Mouse (Mus musculus) monocyte, adult 5-6 weeks (primary cell): ENCODE data around the gene Rpl7a. TPM values are rescaled to one million over a fixed set of nuclear protein-coding genes. Genes with fewer than 3 reads are reported as not detected.
"Not testable (repeated sequence)": the region's sequence is repeated elsewhere in the genome, so short reads cannot be mapped to it uniquely, and the experiment has no call there.

ENCODE experiments used
- ATAC-seq: fragments of 153-309, 156-312 bp; replicated peaks from 2 replicates; pipeline ENCODE4 v1.8.0; 2017; ENCODE audit warnings: mild to moderate bottlenecking; ENCODE audit not compliant: low TSS enrichment, insufficient number of reproducible peaks, severe bottlenecking, poor library complexity, low FRiP score
- total RNA-seq: library from RNA; stranded (forward); fragments of 200-1000, 200-491, 200-594 nt; gene quantifications from 3 replicates; pipeline ENCODE4 v1.2.3, GENCODE M21; 2017

Gene Rpl7a
- 929 to 1,174 TPM (median 1,019 TPM) in 3 replicates for total RNA-seq

DNA sequence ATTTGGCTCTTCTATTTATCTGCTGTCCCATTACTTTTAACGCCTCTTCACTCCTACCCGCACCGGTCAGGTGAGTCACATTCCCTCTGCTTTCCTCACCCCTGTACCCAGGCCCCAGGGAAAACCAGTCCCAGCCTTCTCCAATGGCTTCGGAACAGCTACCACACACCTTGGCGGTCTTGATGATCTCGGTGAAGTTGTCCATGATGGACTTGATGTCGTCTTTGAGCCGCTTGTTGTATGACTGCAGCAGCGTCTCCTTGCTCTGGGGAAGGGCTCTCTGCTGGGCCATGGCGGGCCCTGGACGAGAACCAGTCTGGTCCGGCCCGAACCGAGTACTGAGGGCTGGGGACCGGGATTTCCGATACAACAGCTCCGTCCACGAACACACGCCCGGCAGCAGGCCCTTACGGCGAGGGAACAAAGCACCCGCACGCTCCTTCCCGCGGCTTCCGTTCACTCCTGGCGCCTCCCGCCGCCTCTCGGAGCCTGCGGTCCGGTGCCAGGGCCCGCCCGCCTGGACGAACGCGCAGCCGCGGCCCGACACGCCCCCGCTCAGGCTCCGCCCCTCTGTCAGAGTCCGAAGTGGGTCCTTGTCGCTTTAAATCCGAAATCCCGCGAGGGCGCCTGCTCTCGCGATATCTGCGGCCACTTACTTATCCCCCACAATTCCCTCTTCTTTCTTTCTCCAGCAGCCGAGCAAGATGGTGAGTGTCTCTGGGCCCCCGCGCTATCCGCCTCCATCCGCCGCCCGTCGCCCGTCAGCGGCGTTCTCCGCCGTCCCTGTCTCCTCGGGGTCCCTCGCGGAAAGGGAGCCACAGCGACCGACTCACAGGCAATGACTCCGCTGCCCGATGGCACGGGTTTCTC lies at the start of gene Rpl7a, which contains the start of gene Med22:
Gene Rpl7a (plus strand): TSS at position 641 of the 870 bp plus-strand sequence.
Gene Med22 (minus strand): TSS at position 554 of the 870 bp plus-strand sequence.
- peak; percentile 80 for ATAC-seq

DNA sequence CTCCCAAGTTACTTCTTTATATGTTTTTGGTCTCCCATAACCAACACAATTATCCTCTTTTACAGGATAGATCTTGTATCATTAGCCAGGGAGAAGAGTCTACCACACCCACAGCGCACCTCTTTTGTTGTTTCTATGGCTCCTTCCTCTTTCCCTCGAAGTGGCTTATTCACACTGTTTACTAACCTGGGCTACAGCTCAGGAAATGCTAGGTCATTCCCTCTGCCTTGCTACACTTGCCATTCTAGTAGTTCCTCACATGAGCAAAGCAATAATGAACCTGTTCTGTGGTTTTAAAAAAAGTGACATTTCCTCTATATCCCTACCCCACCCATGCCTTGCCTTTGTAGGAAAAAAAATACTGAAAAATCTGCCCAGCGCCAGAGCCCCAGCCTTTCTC lies 47.7 kb upstream of the Rpl7a start:
- ATAC-seq, result no peak

DNA sequence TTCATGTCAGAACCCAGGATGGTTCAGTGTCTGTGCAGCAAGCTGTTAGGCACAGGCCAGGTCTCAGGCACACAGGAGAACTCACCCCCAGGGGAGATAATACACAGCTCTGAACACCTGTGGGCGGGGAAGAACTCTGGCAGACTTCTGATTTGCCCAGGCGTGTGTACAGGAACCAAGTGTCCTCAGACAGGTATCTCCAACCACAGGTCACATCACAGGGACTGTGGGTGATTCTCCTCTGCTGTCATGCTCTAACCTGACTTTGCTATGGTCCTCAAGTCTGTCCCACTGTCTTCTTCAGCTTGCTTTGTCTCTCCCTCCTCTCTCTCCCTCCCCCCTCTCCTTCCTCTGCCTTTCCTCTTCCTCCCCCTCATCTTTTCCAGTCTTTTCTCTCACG lies 45.7 kb upstream of the Rpl7a start, which contains the start of gene Abo:
Gene Abo (minus strand): TSS at position 101 of the 400 bp plus-strand sequence.
- no peak for ATAC-seq

- no peak for ATAC-seq
These were observed 39.9 kb upstream of the Rpl7a start for GRCm38 (mm10) chr2:26870666-26871065.

GRCm38 (mm10) chr2:26878571-26878970 lies 32.0 kb upstream of the Rpl7a start:
- ATAC-seq, result no peak

GRCm38 (mm10) chr2:26885541-26885940 lies 25.0 kb upstream of the Rpl7a start:
- ATAC-seq, result not testable (repeated sequence)

DNA sequence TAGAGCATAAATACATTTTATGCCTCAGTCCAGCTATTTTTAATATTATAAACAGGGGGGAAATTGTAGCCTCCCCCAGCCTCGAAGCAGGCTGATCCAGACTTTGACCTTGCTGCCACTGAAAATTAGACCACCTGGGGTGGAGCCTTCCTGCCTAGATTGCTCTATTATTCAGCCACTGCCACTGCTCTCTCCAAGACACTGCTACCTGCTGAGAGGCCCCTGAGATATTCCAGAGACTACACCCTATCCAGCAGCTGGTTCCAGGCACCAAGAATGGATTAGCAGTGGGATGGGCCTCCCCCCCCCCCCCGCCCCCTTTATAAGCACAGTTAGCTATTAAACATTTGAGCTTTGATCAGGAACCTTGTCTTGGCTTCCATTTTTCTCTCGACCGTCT lies 24.4 kb upstream of the Rpl7a start:
- ATAC-seq, result not testable (repeated sequence)

DNA sequence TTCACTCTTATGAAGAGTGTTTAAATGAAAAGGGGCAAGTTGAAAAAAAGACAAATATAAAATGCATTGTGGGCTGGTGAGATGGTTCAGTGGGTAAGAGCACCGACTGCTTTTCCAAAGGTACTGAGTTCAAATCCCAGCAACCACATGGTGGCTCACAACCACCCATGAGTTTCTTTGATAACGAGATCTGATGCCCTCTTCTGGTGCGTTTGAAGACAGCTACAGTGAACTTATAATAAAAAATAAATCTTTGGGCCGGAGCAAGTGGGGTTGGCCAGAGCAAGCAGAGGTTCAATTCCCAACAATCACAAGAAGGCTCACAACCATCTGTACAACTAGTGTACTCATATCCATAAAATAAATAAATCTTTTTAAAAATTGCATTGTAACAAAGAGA lies 14.7 kb upstream of the Rpl7a start:
- ATAC-seq, result no peak

GRCm38 (mm10) chr2:26900731-26901130 lies 9.8 kb upstream of the Rpl7a start:
- ATAC-seq, result no peak

DNA sequence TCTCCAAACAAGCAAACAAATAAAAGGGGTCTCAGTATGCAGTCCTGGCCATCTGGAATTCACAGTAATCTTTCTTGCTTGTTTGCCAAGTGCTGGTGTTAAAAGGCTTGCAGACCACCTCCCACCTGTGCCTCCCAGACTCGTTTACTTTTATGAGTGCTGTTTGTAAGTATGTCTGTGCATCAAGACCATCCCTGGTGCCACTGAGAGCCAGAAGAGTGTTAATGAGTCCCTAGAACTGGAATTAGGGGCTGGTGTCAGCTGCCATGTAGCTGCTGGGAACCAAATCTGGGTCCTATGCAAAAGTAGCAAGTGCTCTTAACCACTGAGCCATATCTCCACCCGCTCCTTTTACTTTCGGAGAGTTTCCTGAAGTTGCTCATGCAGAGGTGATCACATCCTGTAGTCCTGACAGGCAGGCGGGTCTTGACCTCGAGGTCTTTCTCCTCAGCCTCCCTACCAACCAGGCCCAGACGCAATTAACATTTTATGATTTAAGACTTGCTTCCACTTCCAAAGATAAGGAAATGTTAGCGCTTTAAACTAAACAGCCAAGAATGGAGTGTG lies 8.6 kb upstream of the Rpl7a start:
- ATAC-seq, result no peak

DNA sequence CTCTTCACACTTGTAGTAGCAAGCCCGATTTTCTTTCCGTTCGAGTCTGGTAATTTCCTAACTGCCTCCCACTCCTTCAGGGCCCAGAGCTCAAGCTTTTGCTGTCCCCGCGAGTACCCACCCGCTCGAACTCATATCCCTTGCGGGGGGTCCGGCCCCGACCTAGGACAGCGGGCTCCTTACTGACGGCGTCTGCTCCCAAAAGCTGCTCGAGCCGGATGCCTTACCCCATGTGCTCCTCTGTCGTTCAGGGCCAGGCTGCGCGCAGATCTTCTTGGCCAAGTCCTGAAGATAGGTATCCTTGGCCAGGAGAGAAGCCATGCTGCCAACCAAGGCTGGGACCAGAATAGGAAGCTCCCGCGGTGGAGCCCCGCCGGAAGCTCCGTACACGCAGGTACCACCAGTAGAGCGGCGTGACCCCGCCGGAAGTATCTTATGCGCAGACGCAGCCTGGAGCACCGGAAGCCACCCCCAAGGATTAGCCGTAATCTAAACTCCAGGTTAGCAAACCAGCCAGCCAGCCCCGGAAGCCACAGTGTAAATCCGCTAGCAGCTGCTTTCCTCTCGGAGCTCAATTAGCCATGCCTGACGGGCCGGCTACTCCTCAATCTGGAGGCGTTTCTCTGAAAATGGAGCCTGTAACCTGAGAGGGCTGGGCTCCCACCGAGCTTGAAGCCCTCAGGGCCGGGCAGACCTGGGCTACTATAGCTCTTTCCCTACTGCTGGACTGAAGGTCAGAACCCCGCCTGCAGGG lies 7.9 kb upstream of the Rpl7a start, which contains the start of gene Surf6:
Gene Surf6 (minus strand): TSS at position 413 of the 754 bp plus-strand sequence.
- ATAC-seq, result peak; percentile 92

- no peak for ATAC-seq
These were observed 7.3 kb upstream of the Rpl7a start for GRCm38 (mm10) chr2:26903311-26903710.

GRCm38 (mm10) chr2:26905936-26906335 lies 4.6 kb upstream of the Rpl7a start:
- no peak for ATAC-seq

- ATAC-seq, result no peak
These were observed 4.1 kb upstream of the Rpl7a start for GRCm38 (mm10) chr2:26906431-26906830.

DNA sequence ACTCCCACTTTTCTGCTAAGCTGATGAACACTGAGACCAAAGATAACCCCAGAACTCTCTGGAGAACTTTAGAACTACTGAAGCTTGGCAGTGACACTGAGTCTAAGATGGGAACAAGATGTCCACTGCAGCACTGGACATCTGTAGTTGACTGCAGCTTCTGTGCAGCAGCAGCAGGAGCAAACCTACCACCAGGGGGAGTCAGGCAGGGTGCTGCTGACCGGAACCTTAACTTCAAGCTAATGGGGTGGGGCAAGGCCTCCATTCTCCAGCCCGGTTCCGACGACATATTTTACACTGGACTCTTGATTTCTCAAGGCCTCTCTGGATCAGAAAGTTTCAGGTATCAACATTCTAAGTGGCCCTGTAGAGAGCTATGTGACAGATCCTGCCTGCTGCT lies 3.5 kb upstream of the Rpl7a start:
- no peak for ATAC-seq

GRCm38 (mm10) chr2:26908710-26909386 lies 1.7 kb upstream of the Rpl7a start:
- ATAC-seq, result no peak

GRCm38 (mm10) chr2:26909387-26909784 lies 1.2 kb upstream of the Rpl7a start:
- no peak for ATAC-seq

DNA sequence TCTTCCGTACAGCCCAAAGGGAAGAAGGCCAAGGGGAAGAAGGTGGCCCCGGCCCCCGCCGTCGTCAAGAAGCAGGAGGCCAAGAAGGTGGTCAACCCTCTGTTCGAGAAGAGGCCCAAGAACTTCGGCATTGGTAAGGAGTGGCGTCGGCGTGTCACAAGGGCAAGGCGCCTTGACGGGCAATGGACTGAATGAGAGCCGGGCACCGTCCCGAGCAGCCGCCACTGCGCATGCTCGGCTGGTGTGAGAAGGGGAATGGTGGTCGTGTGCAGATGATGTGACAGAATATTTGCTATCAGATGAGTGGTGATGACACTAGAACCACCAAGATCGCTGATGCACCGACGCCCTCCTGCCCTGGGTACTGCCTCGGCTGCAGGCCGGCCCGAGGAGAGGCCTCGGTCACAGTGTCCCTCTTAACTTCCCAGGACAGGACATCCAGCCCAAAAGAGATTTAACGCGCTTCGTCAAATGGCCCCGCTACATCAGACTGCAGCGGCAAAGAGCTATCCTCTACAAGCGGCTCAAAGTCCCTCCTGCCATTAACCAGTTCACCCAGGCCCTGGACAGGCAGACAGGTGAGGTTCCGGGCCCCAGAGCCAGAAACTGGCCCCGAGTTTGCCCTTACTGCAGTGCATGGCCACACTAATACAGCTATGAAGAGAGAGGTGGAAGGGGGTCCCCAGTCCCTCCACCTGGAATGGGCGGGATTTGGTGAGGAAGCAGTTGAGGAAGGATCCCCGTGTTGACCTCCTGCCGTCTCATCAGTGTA lies 616 bp downstream of the Rpl7a start:
- ATAC-seq, result no peak
